Mouse (Mus musculus) heart, embryonic 16.5 days (tissue): ENCODE data around the gene Spns3. TPM values are rescaled to one million over a fixed set of nuclear protein-coding genes. Genes with fewer than 3 reads are reported as not detected.

Experiments
- ATAC-seq: fragments of 200-750 bp; cut with Nextera tagmentation; replicated peaks from 2 replicates; pipeline ENCODE4 v1.8.0; 2017; ENCODE audit warnings: moderate number of reproducible peaks; ENCODE audit not compliant: insufficient read depth, low FRiP score; ENCODE audit errors: extremely low read depth
- H3K27ac ChIP-seq: fragments of 300-500 bp; sonication (generic); 2 replicates; pipeline ENCODE4 v1.5.1; 2014; ENCODE audit warnings: mild to moderate bottlenecking, low read length, control low read depth, moderate library complexity
- H3K27me3 ChIP-seq: fragments of 300-500 bp; sonication (generic); 2 replicates; pipeline ENCODE4 v1.6.1; 2014; ENCODE audit warnings: low read length, mixed read lengths; ENCODE audit not compliant: control insufficient read depth, insufficient read depth
- H3K36me3 ChIP-seq: fragments of 300-500 bp; sonication (generic); 2 replicates; pipeline ENCODE4 v1.6.1; 2014; ENCODE audit not compliant: control insufficient read depth, insufficient read depth
- H3K4me1 ChIP-seq: fragments of 300-500 bp; sonication (generic); 2 replicates; pipeline ENCODE4 v1.6.1; 2014; ENCODE audit warnings: low read length, mixed read lengths; ENCODE audit not compliant: control insufficient read depth, insufficient read depth
- H3K4me2 ChIP-seq: fragments of 300-500 bp; sonication (generic); 2 replicates; pipeline ENCODE4 v1.6.1; 2014; ENCODE audit warnings: low read depth, mild to moderate bottlenecking, control low read depth, low read length
- H3K4me3 ChIP-seq: fragments of 300-500 bp; sonication (generic); 2 replicates; pipeline ENCODE4 v1.5.1; 2014; ENCODE audit warnings: mild to moderate bottlenecking, control low read depth, low read length
- H3K9ac ChIP-seq: fragments of 300-500 bp; sonication (generic); 2 replicates; pipeline ENCODE4 v1.6.1; 2014; ENCODE audit warnings: low read length, control low read depth
- H3K9me3 ChIP-seq: fragments of 300-500 bp; sonication (generic); replicated peaks from 2 replicates; pipeline ENCODE4 v1.6.1; 2016; ENCODE audit warnings: low read length; ENCODE audit not compliant: control insufficient read depth
- WGBS: fragments of 180-500 bp; shearing (Covaris S2); extraction: QIAGEN DNeasy Blood & Tissue Kit; methylation state at CpG from one replicate; pipeline ENCODE4 v1.1.7; 2014; 5-methylcytosine and 5-hydroxymethylcytosine counted together
- polyA plus RNA-seq: library from polyadenylated mRNA; unstranded; fragments of >200 nt; fragmentation: Nextera tagmentation; extraction: Ambion mirVana; gene quantifications from 2 replicates; pipeline ENCODE4 v1.2.1, GENCODE M21; 2015

Gene Spns3
- 0.54 and 1.0 TPM in 2 replicates for polyA plus RNA-seq

DNA sequence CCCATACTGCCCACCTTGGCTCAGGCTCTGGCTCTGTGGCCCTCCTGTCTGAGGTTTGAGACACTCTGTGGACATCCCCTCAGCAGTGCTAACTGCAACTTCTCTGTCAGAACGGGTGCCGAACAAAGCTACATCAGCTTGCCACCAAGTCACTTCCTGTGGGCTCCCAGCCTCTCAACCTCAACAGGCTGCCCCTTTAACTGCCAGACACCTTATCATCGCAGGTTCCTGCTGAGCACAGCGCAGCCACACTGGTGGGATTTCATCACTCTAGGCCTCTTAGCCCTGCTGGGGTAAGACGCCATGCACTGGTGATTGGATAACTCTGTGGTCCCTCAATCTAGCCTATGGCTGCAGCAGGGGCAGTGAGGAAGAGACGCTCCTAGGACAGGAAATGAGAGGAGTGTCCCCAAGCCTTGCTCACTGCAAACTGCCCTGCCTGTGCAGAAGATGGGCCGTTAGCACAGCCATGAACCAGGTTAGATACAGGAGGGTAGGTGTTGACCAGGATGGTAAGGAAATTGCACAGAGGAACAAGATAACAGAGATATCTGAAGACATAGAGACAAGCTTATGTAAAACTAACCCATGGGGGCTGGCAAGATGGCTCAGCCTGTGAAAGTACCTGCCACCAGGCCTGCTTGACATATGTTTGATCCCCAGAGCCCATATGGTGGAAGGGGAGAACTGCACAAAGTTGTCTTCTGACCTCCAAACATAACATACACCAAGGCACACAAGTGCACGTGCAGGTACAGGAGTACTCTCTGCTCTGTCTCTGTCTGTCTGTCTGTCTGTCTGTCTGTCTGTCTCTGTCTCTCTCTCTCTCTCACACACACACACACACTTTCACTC is at the start of gene Spns3:
Gene Spns3 (minus strand): TSS at position 373 of the 855 bp plus-strand sequence.
- no peak; the same call in 1 of the 2 replicates for ATAC-seq
- Histone ChIP-seq H3K27ac (no peak within 1 kb of the TSS; the same call in 1 of the 2 replicates), H3K4me1 (peaks cover 4% of the 10 kb centered on the region), H3K9ac (peak within 1 kb of the TSS; percentile 13; the same call in 1 of the 2 replicates), H3K36me3 (no peaks in the 10 kb centered on the region), H3K4me2 (peak within 1 kb of the TSS; percentile 39; the same call in 1 of the 2 replicates), H3K4me3 (0 out of 2 replicates have a peak within 1 kb of the TSS, but pooled peaks have one; percentile 24), H3K27me3 (no peaks in the 10 kb centered on the region), H3K9me3 (no peaks in the 10 kb centered on the region)
- 27% methylated on average over 8 of the region's 8 CpGs for WGBS

DNA sequence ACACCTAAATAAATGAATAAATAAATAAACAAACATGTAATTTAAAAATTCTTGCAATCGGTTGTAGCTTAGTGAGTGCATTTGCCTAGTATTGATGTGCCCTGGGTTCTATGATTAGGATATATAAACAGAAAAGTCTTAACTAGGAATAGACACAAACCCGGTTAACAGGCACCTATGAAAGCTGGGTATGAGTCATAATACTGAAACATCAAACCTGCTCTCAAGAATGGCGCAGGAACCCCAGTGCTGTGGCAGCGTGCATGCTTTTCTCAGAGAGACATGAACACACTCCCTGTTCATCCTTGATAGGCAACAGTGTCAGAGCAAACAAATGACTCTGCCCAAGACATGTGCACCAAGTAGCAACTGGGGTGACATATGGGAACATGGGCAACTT is 47.5 kb upstream of the Spns3 start:
- 86% methylated on average over 4 of the region's 4 CpGs for WGBS
- no peaks in the 10 kb centered on the region for H3K36me3 ChIP-seq
- no peak overlapping the region for H3K27ac ChIP-seq
- H3K4me1 ChIP-seq, result no peaks in the 10 kb centered on the region
- no peaks in the 10 kb centered on the region for H3K9me3 ChIP-seq
- ATAC-seq, result no peak
- H3K4me3 ChIP-seq, result no peak overlapping the region
- H3K27me3 ChIP-seq, result no peaks in the 10 kb centered on the region
- H3K9ac ChIP-seq, result no peak overlapping the region
- no peak overlapping the region for H3K4me2 ChIP-seq

DNA sequence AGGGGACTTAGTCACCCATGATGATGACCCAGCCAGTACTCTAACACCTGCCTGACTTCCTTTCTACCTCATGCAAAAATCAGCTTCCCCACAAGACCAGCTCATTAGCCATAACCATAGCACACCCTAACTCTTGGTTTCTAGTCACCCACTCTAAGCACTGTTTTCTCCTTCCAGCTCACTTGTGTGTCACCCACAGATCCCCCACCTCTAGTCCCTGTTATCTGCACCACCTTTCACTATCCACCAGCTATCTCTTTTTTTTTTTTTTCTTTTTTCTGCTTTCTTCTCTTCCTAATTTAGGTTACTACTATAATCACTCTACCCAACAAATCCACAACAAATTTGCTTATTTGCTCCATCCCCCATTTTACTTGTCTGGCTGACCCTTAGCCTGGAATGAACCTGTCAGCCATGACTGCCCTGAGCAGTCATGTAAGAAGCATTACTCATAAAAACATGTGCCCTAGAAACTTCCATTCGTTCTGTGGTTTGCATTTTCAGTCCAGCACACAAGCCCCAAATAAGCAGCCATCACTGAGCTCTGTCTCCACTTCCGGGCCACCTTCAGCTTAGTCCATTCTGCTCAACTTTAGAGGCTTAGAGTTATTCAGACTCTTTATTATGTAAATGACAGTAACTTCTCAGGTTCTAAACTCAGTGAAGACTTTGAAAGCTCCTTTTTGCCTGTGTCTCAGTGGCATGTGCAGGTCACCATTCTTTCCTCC is 44.9 kb upstream of the Spns3 start:
- Histone ChIP-seq H3K9ac (no peak overlapping the region), H3K4me1 (no peaks in the 10 kb centered on the region), H3K4me3 (no peak overlapping the region), H3K27ac (no peak overlapping the region), H3K4me2 (no peak overlapping the region), H3K36me3 (no peaks in the 10 kb centered on the region), H3K9me3 (no peaks in the 10 kb centered on the region), H3K27me3 (no peaks in the 10 kb centered on the region)
- ATAC-seq, result no peak
- 71% methylated on average over 2 of the region's 2 CpGs for WGBS

DNA sequence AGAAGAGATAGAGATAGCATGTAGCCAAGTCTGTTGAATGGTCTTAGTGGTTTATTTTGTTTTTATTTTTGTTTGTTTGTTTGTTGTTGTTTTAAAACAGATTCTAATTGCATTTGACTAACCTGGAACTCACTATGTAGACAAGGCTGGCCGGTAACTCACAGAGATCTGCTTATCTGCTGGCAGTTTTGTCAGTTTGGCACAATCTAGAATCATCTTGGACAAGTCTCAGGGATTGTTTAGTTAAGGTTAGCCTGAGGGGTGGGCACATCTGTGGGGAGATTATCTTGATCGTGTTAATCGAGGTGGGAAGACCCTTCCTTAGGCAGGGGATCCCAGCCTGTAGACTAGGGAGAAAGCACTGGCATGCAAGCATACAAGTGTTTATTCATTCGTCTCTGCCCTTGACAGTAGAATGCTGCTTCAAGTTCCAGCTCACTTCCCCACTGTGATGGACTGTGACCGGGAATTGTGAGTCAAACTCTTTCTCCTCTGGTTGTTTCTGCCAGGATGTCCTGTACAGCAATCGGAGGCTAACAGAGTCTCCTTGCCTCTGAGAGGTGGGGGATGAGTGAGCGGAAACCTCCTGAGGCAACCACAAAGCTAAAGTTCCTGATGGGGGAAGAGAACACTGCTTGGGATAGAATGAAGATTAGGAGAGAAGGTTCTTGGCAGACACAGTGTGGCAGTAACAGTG is 37.4 kb upstream of the Spns3 start:
- Histone ChIP-seq H3K27ac (peak overlapping the region; percentile 31; the same call in 1 of the 2 replicates), H3K4me3 (no peak overlapping the region), H3K9ac (no peak overlapping the region), H3K4me1 (no peaks in the 10 kb centered on the region), H3K9me3 (no peaks in the 10 kb centered on the region), H3K27me3 (no peaks in the 10 kb centered on the region), H3K36me3 (no peaks in the 10 kb centered on the region), H3K4me2 (no peak overlapping the region)
- 49% methylated on average over 7 of the region's 7 CpGs for WGBS
- ATAC-seq, result no peak

DNA sequence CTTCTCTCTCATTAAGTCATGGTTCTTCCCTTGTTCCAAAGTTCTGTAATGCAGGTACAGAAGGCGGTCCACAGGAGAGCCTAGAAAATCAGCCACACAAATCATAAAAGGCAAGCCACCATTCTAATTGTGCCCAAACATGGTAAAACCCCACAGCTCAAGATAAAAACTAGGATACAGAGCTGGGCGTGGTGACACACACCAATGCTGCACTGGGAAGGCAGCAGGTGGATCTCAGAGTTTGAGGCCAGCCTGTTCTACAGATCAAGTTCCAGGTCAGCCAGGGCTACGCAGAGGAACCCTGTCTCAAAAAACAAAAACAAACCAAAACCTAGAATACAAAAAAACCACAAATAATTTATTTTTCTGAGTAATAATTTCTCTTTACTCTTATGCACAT is 36.3 kb upstream of the Spns3 start:
- no peaks in the 10 kb centered on the region for H3K4me1 ChIP-seq
- WGBS, result 86% methylated on average over 3 of the region's 3 CpGs
- H3K27me3 ChIP-seq, result no peaks in the 10 kb centered on the region
- H3K36me3 ChIP-seq, result no peaks in the 10 kb centered on the region
- no peak overlapping the region for H3K4me2 ChIP-seq
- no peaks in the 10 kb centered on the region for H3K9me3 ChIP-seq
- H3K4me3 ChIP-seq, result no peak overlapping the region
- no peak overlapping the region for H3K27ac ChIP-seq
- ATAC-seq, result no peak
- no peak overlapping the region for H3K9ac ChIP-seq

DNA sequence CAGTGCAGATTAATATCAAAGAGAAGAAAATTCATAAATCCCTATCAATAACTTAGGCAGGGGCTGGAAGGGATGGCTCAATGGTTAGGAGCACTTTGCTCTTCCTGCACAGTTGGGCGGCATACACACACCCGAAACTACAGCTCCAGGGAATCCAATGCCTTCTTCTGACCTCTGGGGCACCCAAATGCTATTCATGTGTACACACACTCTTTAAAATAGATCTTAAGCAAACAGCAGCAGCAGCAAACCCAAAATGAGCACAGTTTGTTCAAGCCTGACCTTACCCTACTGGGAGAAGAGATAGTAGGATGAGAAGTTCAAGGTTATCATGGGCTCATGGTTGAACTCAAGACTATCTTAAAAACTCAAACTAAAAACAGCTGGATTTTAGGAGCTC is 32.8 kb upstream of the Spns3 start:
- WGBS, result 87% methylated on average over 2 of the region's 2 CpGs
- no peaks in the 10 kb centered on the region for H3K36me3 ChIP-seq
- H3K27me3 ChIP-seq, result no peaks in the 10 kb centered on the region
- H3K4me1 ChIP-seq, result no peaks in the 10 kb centered on the region
- H3K4me3 ChIP-seq, result no peak overlapping the region
- H3K9ac ChIP-seq, result no peak overlapping the region
- no peak overlapping the region for H3K27ac ChIP-seq
- no peaks in the 10 kb centered on the region for H3K9me3 ChIP-seq
- ATAC-seq, result no peak
- no peak overlapping the region for H3K4me2 ChIP-seq

DNA sequence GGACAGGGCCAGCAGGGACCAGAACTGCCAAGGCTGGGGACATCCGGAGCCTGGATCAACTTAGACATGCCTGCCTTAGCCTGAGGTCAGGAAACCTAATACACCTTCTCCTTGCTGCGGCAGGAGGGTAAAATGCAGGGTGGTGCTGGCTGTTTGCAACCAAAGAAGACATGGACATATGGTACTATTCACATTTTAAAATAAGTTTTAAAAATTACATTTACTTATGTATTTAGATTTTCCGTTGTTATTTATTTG is 32.1 kb upstream of the Spns3 start:
- Histone ChIP-seq H3K9ac (no peak overlapping the region), H3K4me1 (no peaks in the 10 kb centered on the region), H3K9me3 (no peaks in the 10 kb centered on the region), H3K4me3 (no peak overlapping the region), H3K27me3 (no peaks in the 10 kb centered on the region), H3K27ac (no peak overlapping the region), H3K36me3 (no peaks in the 10 kb centered on the region), H3K4me2 (no peak overlapping the region)
- ATAC-seq, result no peak
- 76% methylated on average over 3 of the region's 3 CpGs for WGBS

DNA sequence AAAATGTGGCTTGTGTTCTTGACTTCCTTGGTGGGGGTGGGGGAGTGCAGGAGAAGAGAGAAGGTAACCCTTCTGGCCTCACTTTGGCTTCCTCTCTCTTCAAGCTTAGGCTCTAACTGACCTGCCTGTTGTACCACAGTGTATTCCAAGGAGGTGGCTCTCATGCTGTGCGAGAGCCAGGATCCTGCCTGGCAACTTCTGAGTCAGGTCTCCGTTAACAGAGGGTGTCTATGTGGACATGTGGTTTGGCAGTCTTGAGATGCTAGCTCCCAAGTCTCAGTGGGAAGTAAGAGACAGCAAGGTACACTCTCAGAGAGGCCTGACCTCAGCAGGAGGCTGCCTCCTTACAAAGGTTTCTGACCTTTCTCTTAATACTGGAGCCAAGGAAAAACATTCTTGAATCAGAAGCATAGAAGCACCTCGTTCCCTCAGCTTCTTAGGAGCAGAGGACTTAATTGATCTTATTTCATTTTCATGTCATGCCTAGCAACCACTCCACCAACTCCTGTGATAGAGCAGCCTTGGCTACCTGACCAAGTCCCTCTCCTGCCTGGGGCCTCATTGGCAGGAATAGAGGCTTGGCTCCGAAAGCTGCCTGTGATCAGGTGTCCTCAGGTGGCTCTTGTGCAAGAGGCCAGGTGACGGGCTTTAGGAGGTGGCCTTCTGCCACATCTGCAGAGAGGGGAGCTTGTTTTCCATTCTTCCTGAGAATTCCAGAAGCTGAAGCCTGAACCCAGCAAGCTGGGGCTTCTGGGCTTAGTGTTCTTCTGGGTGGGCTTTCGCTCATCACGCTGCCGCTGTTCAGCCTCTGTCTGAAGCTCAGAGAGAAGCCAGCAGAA is 31.5 kb upstream of the Spns3 start:
- H3K36me3 ChIP-seq, result no peaks in the 10 kb centered on the region
- ATAC-seq, result no peak
- no peak overlapping the region for H3K27ac ChIP-seq
- no peak overlapping the region for H3K4me2 ChIP-seq
- no peak overlapping the region for H3K9ac ChIP-seq
- H3K4me1 ChIP-seq, result no peaks in the 10 kb centered on the region
- H3K4me3 ChIP-seq, result no peak overlapping the region
- no peaks in the 10 kb centered on the region for H3K27me3 ChIP-seq
- H3K9me3 ChIP-seq, result no peaks in the 10 kb centered on the region
- 74% methylated on average over 8 of the region's 8 CpGs for WGBS
